Mouse (Mus musculus): ENCODE data around the gene Kcnj14.

DNA sequence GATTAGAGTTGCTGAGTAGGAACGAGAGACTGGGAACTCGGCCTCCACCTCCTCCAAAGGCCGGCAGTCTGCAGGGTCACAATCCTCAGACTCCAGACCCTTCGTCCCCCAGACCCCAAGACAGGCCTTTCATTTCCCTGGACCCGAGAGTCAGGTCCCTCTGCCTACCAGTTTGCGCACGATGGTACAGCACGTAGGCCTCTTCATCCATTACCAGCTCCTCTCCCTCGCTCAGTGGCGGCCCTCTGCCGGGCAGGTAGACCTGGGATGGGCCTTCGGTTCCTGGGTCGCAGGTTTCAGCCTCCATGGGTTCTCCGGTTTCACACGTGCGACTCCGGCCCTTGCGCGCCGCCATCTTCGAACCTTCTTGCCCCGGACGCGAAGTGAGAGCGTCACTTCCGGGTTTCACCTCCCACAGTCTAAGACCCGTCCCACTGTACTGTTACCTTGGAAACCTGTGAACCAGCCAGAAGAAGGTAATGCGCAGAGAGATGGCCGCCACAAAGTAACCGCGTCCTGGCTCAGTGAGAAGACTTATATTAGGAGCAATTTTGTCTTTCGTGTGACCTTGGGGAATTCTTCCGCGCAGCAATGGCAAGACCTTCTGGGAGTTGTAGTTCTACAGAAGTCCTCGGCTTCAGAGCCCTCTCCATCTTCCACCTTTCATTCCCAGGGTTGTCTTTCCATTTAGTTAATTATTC, 6.0 kb upstream of the Kcnj14 start, which contains the start of gene Grwd1:
- no peak for TF ChIP-seq CTCF (IDR thresholded peaks at IDR 0.05; ENCODE audit: low read depth)
- TF ChIP-seq EP300 (IDR thresholded peaks at IDR 0.05; ENCODE audit: low read depth), result no peak
